In genomic region chr5:145119385-145119784, GRCm38 (mm10) we compare ENCODE assay signal across 15 mouse cellular contexts. TPM values are rescaled to one million over a fixed set of nuclear protein-coding genes. Genes with fewer than 3 reads are reported as not detected.
DNase-seq lines count a peak whose midpoint lies in the region; TF ChIP-seq lines count a peak whose summit lies in the region.
"Had no signal": no experiment of that assay in that cellular context is flagged by ENCODE, and none has a peak within 500 bp of the region (broad histone marks: within the 10 kb centered on the region; RNA-seq: fewer than 3 reads in every experiment).

No protein-coding gene starts in this region.

- H3K27me3 ChIP-seq in ES-Bruce4 (ENCODE audit: control insufficient read depth, insufficient read depth, low read length, poor library complexity, severe bottlenecking), result no peaks in the 10 kb centered on the region
- H3K27me3 ChIP-seq: embryonic facial prominence, embryonic 15.5 days had no signal

- TF ChIP-seq CTCF in left cerebral cortex, adult 2 months (IDR thresholded peaks at IDR 0.05), result peak; percentile 31
- TF ChIP-seq CTCF in ES-Bruce4 (IDR thresholded peaks at IDR 0.05; ENCODE audit: low read depth, low read length), result peak; percentile 73

- intact Hi-C loops in left cerebral cortex, adult 2 months (cut with DNase I), result no loop called here
- intact Hi-C loops in left cerebral cortex, postnatal 36 days (cut with DNase I), result no loop called here
- intact Hi-C loops in left cerebral cortex, postnatal 4 days (cut with DNase I), result no loop called here

- no peaks in the 10 kb centered on the region for H3K4me1 ChIP-seq in ES-Bruce4 (ENCODE audit: control insufficient read depth, insufficient read depth, low read length)

- no peak overlapping the region for H3K27ac ChIP-seq in left cerebral cortex, adult 2 months
- no peak overlapping the region for H3K27ac ChIP-seq in ES-Bruce4 (ENCODE audit: insufficient read depth, low read length)
- H3K27ac ChIP-seq: embryonic facial prominence, embryonic 15.5 days; macrophage; neural tube, embryonic 13.5 days had no signal

- no peak for TF ChIP-seq POLR2A in ES-Bruce4 (IDR thresholded peaks at IDR 0.05; ENCODE audit: insufficient read depth, low read length)

- no peaks in the 10 kb centered on the region for H3K9me3 ChIP-seq in ES-Bruce4 (replicated peaks; ENCODE audit: control insufficient read depth, insufficient read depth, low read length, poor library complexity, severe bottlenecking)
- H3K9me3 ChIP-seq: embryonic facial prominence, embryonic 15.5 days; neural tube, embryonic 13.5 days had no signal

- no peak overlapping the region for H3K4me3 ChIP-seq in left cerebral cortex, adult 2 months
- no peak overlapping the region for H3K4me3 ChIP-seq in ES-Bruce4 (ENCODE audit: low read depth, low read length)
- H3K4me3 ChIP-seq: embryonic facial prominence, embryonic 15.5 days; neural tube, embryonic 13.5 days had no signal

- no peak for TF ChIP-seq EP300 in ES-Bruce4 (IDR thresholded peaks at IDR 0.05; ENCODE audit: insufficient read depth, low read depth, low read length)

- no peak for DNase-seq in left cerebral cortex, adult 2 months (ENCODE audit: extremely low spot score in 1 of 2, low spot score in 2 of 2)
- DNase-seq in left cerebral cortex, postnatal 36 days (ENCODE audit: low spot score in 2 of 2), result no peak
- DNase-seq in B cell, adult 2 months, result peak; percentile 62 to 64
- DNase-seq in induced T-regulatory cell, adult 2 months (ENCODE audit: low read depth), result peak; percentile 68
- no peak for DNase-seq in ovary, postnatal 10 days (ENCODE audit: low spot score)
- no peak for DNase-seq in left cerebral cortex, postnatal 4 days
- no peak for DNase-seq in retina, embryonic 14.5 days (ENCODE audit: low spot score)
- DNase-seq: cerebellum, adult 8-10 months; gastrocnemius, postnatal 14 days; layer of hippocampus, postnatal 36 days had no signal

- no peak overlapping the region for H3K9ac ChIP-seq in ES-Bruce4 (ENCODE audit: low read depth, poor library complexity, severe bottlenecking)
- H3K9ac ChIP-seq: embryonic facial prominence, embryonic 15.5 days; neural tube, embryonic 13.5 days had no signal

- H3K36me3 ChIP-seq in ES-Bruce4 (ENCODE audit: control insufficient read depth, insufficient read depth, low read length, poor library complexity, severe bottlenecking), result no peaks in the 10 kb centered on the region

RNA-seq across cellular contexts. Expression of gene Arpc1b, which starts 5.4 kb away (rescaled TPM):
- total RNA-seq in left cerebral cortex, adult 2 months (2021), result 10 to 100 TPM; 19.0 to 23.5 TPM
- 10 to 100 TPM; 23.6 to 24.1 TPM for total RNA-seq in left cerebral cortex, postnatal 36 days (2021)
- 92.3 and 108 TPM in 2 replicates for polyA plus RNA-seq in ES-Bruce4 (2011; ENCODE audit: insufficient read depth, insufficient read length, low read depth, missing spikeins)
- 10 to 100 TPM; 25.7 to 28.3 TPM for total RNA-seq in left cerebral cortex, postnatal 4 days (2021)

RNA-seq across cellular contexts. Expression of gene Pdap1, which starts 20.7 kb away (rescaled TPM):
- 10 to 100 TPM; 92.5 to 96.0 TPM for total RNA-seq in left cerebral cortex, adult 2 months (2021)
- 100 to 1,000 TPM in 1 of 2 experiments, 10 to 100 TPM in 1; 93.9 to 102 TPM for total RNA-seq in left cerebral cortex, postnatal 36 days (2021)
- polyA plus RNA-seq in ES-Bruce4 (2011; ENCODE audit: insufficient read depth, insufficient read length, low read depth, missing spikeins), result 229 and 237 TPM in 2 replicates
- total RNA-seq in left cerebral cortex, postnatal 4 days (2021), result 100 to 1,000 TPM; 136 to 144 TPM

RNA-seq across cellular contexts. Expression of gene Bud31, which starts 20.8 kb away (rescaled TPM):
- total RNA-seq in left cerebral cortex, adult 2 months (2021), result 10 to 100 TPM; 69.4 to 69.6 TPM
- total RNA-seq in left cerebral cortex, postnatal 36 days (2021), result 10 to 100 TPM; 78.7 to 89.9 TPM
- polyA plus RNA-seq in ES-Bruce4 (2011; ENCODE audit: insufficient read depth, insufficient read length, low read depth, missing spikeins), result 104 and 112 TPM in 2 replicates
- total RNA-seq in left cerebral cortex, postnatal 4 days (2021), result 100 to 1,000 TPM; 101 to 104 TPM

RNA-seq across cellular contexts. Expression of gene Kpna7, which starts 35.6 kb away (rescaled TPM):
- not detected for total RNA-seq in left cerebral cortex, adult 2 months (2021)
- not detected for total RNA-seq in left cerebral cortex, postnatal 36 days (2021)
- not detected in 2 replicates for polyA plus RNA-seq in ES-Bruce4 (2011; ENCODE audit: insufficient read depth, insufficient read length, low read depth, missing spikeins)
- total RNA-seq in left cerebral cortex, postnatal 4 days (2021), result not detected
- total RNA-seq: gastrocnemius, postnatal 14 days; layer of hippocampus, postnatal 36 days had no signal
- polyA plus RNA-seq: embryonic facial prominence, embryonic 15.5 days; hindbrain, embryonic 16.5 days; macrophage; neural tube, embryonic 13.5 days had no signal

RNA-seq across cellular contexts. Expression of gene Arpc1a, which starts 35.8 kb away (rescaled TPM):
- 100 to 1,000 TPM; 192 to 199 TPM for total RNA-seq in left cerebral cortex, adult 2 months (2021)
- total RNA-seq in left cerebral cortex, postnatal 36 days (2021), result 100 to 1,000 TPM; 194 to 211 TPM
- polyA plus RNA-seq in ES-Bruce4 (2011; ENCODE audit: insufficient read depth, insufficient read length, low read depth, missing spikeins), result 110 and 123 TPM in 2 replicates
- total RNA-seq in left cerebral cortex, postnatal 4 days (2021), result 100 to 1,000 TPM; 198 to 202 TPM

Comparison
In these comparisons a context has a peak if more than half of its experiments do, and no peak if none do; other contexts are left out.
1. DNase-seq: peak in B cell, adult 2 months (2 of 2) and induced T-regulatory cell, adult 2 months (single experiment); none in left cerebral cortex, adult 2 months (0 of 2), left cerebral cortex, postnatal 36 days (0 of 2), ovary, postnatal 10 days (single experiment), left cerebral cortex, postnatal 4 days (single experiment) and retina, embryonic 14.5 days (single experiment).